Mouse (Mus musculus) liver, embryonic 16.5 days (tissue): ENCODE measurements around the gene Ppih. TPM values are rescaled to one million over a fixed set of nuclear protein-coding genes. Genes with fewer than 3 reads are reported as not detected.

ENCODE experiments used
- ATAC-seq: fragments of 200-750 bp; cut with Nextera tagmentation; 2 replicates; pipeline ENCODE4 v1.8.0; 2017; ENCODE audit warnings: low read depth, mild to moderate bottlenecking, moderate number of reproducible peaks, moderate library complexity
- H3K27ac ChIP-seq: fragments of 300-500 bp; sonication (generic); 2 replicates; pipeline ENCODE4 v1.5.1; 2014; ENCODE audit warnings: mild to moderate bottlenecking, low read length
- H3K27me3 ChIP-seq: fragments of 300-500 bp; sonication (generic); 2 replicates; pipeline ENCODE4 v1.6.1; 2014; ENCODE audit warnings: low read depth, low read length, mixed read lengths; ENCODE audit not compliant: control insufficient read depth, insufficient read depth
- H3K36me3 ChIP-seq: fragments of 300-500 bp; sonication (generic); 2 replicates; pipeline ENCODE4 v1.6.1; 2014; ENCODE audit warnings: mild to moderate bottlenecking; ENCODE audit not compliant: control insufficient read depth, insufficient read depth
- H3K4me1 ChIP-seq: fragments of 300-500 bp; sonication (generic); 2 replicates; pipeline ENCODE4 v1.6.1; 2014; ENCODE audit warnings: low read depth, low read length, mixed read lengths; ENCODE audit not compliant: control insufficient read depth
- H3K4me2 ChIP-seq: fragments of 300-500 bp; sonication (generic); 2 replicates; pipeline ENCODE4 v1.6.1; 2014; ENCODE audit warnings: low read depth, low read length, mixed read lengths
- H3K4me3 ChIP-seq: fragments of 300-500 bp; sonication (generic); 2 replicates; pipeline ENCODE4 v1.5.1; 2014; ENCODE audit warnings: low read depth, mild to moderate bottlenecking, low read length
- H3K9ac ChIP-seq: fragments of 300-500 bp; sonication (generic); 2 replicates; pipeline ENCODE4 v1.6.1; 2014; ENCODE audit warnings: low read depth, low read length
- H3K9me3 ChIP-seq: fragments of 300-500 bp; sonication (generic); replicated peaks from 2 replicates; pipeline ENCODE4 v1.6.1; 2016; ENCODE audit warnings: low read length; ENCODE audit not compliant: control insufficient read depth
- WGBS: fragments of 180-500 bp; shearing (Covaris S2); extraction: QIAGEN DNeasy Blood & Tissue Kit; methylation state at CpG from one replicate; pipeline ENCODE4 v1.1.7; 2014; ENCODE audit not compliant: insufficient replicate concordance; 5-methylcytosine and 5-hydroxymethylcytosine counted together
- polyA plus RNA-seq: library from polyadenylated mRNA; unstranded; fragments of >200 nt; fragmentation: Nextera tagmentation; extraction: Ambion mirVana; gene quantifications from 2 replicates; pipeline ENCODE4 v1.2.1, GENCODE M21; 2015

Gene Ppih
- polyA plus RNA-seq, 1 experiment from 2014 or later: 37.7 TPM

- ATAC-seq: no peak
- Histone ChIP-seq H3K4me2 (no peak overlapping the region), H3K27ac (peak overlapping the region; percentile 71; the same call in 1 of the 2 replicates), H3K9me3 (no peaks in the 10 kb centered on the region), H3K9ac (no peak overlapping the region), H3K36me3 (peaks cover 51% of the 10 kb centered on the region), H3K27me3 (no peaks in the 10 kb centered on the region), H3K4me1 (peaks cover 4% of the 10 kb centered on the region; the same call in 1 of the 2 replicates), H3K4me3 (no peak overlapping the region)
- 25% methylated on average over 2 of the region's 2 CpGs for WGBS
Measured at GRCm38 (mm10) chr4:119275226-119275625, 45.1 kb downstream of the Ppih start.

- 72% methylated on average over 1 of the region's 1 CpGs for WGBS
- peaks cover 4% of the 10 kb centered on the region; the same call in 1 of the 2 replicates for H3K4me1 ChIP-seq
Measured at GRCm38 (mm10) chr4:119274627-119275026, 45.7 kb downstream of the Ppih start.

GRCm38 (mm10) chr4:119266606-119267005, 53.7 kb downstream of the Ppih start:
- no peak overlapping the region for H3K9ac ChIP-seq
- no peak overlapping the region for H3K27ac ChIP-seq
- peaks cover 1% of the 10 kb centered on the region; the same call in 1 of the 2 replicates for H3K4me1 ChIP-seq
- no peak for ATAC-seq
- no peaks in the 10 kb centered on the region for H3K27me3 ChIP-seq
- no peak overlapping the region for H3K4me2 ChIP-seq
- WGBS: 48% methylated on average over 13 of the region's 13 CpGs
- H3K36me3 ChIP-seq: peaks cover 7% of the 10 kb centered on the region; the same call in 1 of the 2 replicates
- H3K4me3 ChIP-seq: no peak overlapping the region
- H3K9me3 ChIP-seq: no peaks in the 10 kb centered on the region

More at GRCm38 (mm10) chr4:119274627-119275026, 45.7 kb downstream of the Ppih start:
- no peak for ATAC-seq
- no peak overlapping the region for H3K4me2 ChIP-seq
- no peaks in the 10 kb centered on the region for H3K27me3 ChIP-seq
- H3K27ac ChIP-seq: 0 out of 2 replicates have a peak overlapping the region, but pooled peaks have one; percentile 30
- H3K9ac ChIP-seq: no peak overlapping the region
- no peak overlapping the region for H3K4me3 ChIP-seq
- H3K36me3 ChIP-seq: peaks cover 45% of the 10 kb centered on the region
- H3K9me3 ChIP-seq: no peaks in the 10 kb centered on the region

- Histone ChIP-seq H3K4me1 (no peaks in the 10 kb centered on the region), H3K27me3 (no peaks in the 10 kb centered on the region), H3K4me3 (no peak overlapping the region), H3K9me3 (no peaks in the 10 kb centered on the region), H3K27ac (no peak overlapping the region), H3K36me3 (no peaks in the 10 kb centered on the region), H3K9ac (no peak overlapping the region), H3K4me2 (no peak overlapping the region)
- 50% methylated on average over 3 of the region's 3 CpGs for WGBS
- no peak for ATAC-seq
Measured at GRCm38 (mm10) chr4:119263459-119263858, 56.9 kb downstream of the Ppih start.

GRCm38 (mm10) chr4:119262483-119262882, 57.9 kb downstream of the Ppih start:
- no peak for ATAC-seq
- H3K27me3 ChIP-seq: no peaks in the 10 kb centered on the region
- H3K4me2 ChIP-seq: no peak overlapping the region
- no peak overlapping the region for H3K27ac ChIP-seq
- no peak overlapping the region for H3K4me3 ChIP-seq
- no peaks in the 10 kb centered on the region for H3K36me3 ChIP-seq
- no peak overlapping the region for H3K9ac ChIP-seq
- WGBS: 72% methylated on average over 5 of the region's 5 CpGs
- H3K4me1 ChIP-seq: no peaks in the 10 kb centered on the region
- no peaks in the 10 kb centered on the region for H3K9me3 ChIP-seq

GRCm38 (mm10) chr4:119261087-119261713, 59.1 kb downstream of the Ppih start:
- no peak for ATAC-seq
- 26% methylated on average over 7 of the region's 7 CpGs for WGBS
- no peaks in the 10 kb centered on the region for H3K36me3 ChIP-seq
- no peaks in the 10 kb centered on the region for H3K9me3 ChIP-seq
- no peak overlapping the region for H3K4me3 ChIP-seq
- H3K4me1 ChIP-seq: no peaks in the 10 kb centered on the region
- H3K27me3 ChIP-seq: no peaks in the 10 kb centered on the region
- no peak overlapping the region for H3K4me2 ChIP-seq
- H3K9ac ChIP-seq: no peak overlapping the region
- H3K27ac ChIP-seq: no peak overlapping the region

GRCm38 (mm10) chr4:119259344-119260254, 60.7 kb downstream of the Ppih start:
- peak; percentile 54; the same call in 1 of the 2 replicates for ATAC-seq
- Histone ChIP-seq H3K9ac (no peak overlapping the region), H3K4me1 (no peaks in the 10 kb centered on the region), H3K4me3 (no peak overlapping the region), H3K36me3 (no peaks in the 10 kb centered on the region), H3K27me3 (no peaks in the 10 kb centered on the region), H3K9me3 (no peaks in the 10 kb centered on the region), H3K27ac (no peak overlapping the region), H3K4me2 (no peak overlapping the region)
- WGBS: 58% methylated on average over 15 of the region's 15 CpGs

- H3K9ac ChIP-seq: no peak overlapping the region
- H3K4me2 ChIP-seq: no peak overlapping the region
- H3K4me1 ChIP-seq: no peaks in the 10 kb centered on the region
- H3K4me3 ChIP-seq: no peak overlapping the region
- H3K9me3 ChIP-seq: no peaks in the 10 kb centered on the region
- H3K27ac ChIP-seq: no peak overlapping the region
- 69% methylated on average over 6 of the region's 6 CpGs for WGBS
- no peaks in the 10 kb centered on the region for H3K36me3 ChIP-seq
- no peak for ATAC-seq
- no peaks in the 10 kb centered on the region for H3K27me3 ChIP-seq
Measured at GRCm38 (mm10) chr4:119257083-119257482, 63.3 kb downstream of the Ppih start.

GRCm38 (mm10) chr4:119255351-119255750, 65.0 kb downstream of the Ppih start, which contains the start of gene Cldn19:
Cldn19 (plus strand) TSS chr4:119255414.
- no peak for ATAC-seq
- Histone ChIP-seq H3K9me3 (no peaks in the 10 kb centered on the region), H3K4me1 (no peaks in the 10 kb centered on the region), H3K4me2 (no peak within 1 kb of the TSS), H3K36me3 (no peaks in the 10 kb centered on the region), H3K9ac (no peak within 1 kb of the TSS), H3K27ac (no peak within 1 kb of the TSS), H3K4me3 (no peak within 1 kb of the TSS), H3K27me3 (no peaks in the 10 kb centered on the region)
- WGBS: 71% methylated on average over 12 of the region's 12 CpGs
